In genomic region chr5:148812016-148812415, GRCm38 (mm10) we compare ENCODE assay signal across 9 mouse cellular contexts.
DNase-seq lines count a peak whose midpoint lies in the region; ATAC-seq and TF ChIP-seq lines count a peak whose summit lies in the region.
"Had no signal": no experiment of that assay in that cellular context is flagged by ENCODE, and none has a peak within 500 bp of the region (broad histone marks: within the 10 kb centered on the region; RNA-seq: fewer than 3 reads in every experiment).

No protein-coding gene starts in this region.

- H3K27ac ChIP-seq in heart, adult 2 months: no peak overlapping the region
- H3K27ac ChIP-seq: limb, embryonic 15.5 days had no signal

- TF ChIP-seq POLR2A in heart, adult 2 months (IDR thresholded peaks at IDR 0.05; ENCODE audit: insufficient read depth, low read depth, low read length): no peak

- H3K36me3 ChIP-seq in heart, adult 2 months (ENCODE audit: control insufficient read depth, insufficient read depth, low read length): no peaks in the 10 kb centered on the region
- H3K36me3 ChIP-seq: limb, embryonic 15.5 days had no signal

- intact Hi-C loops in heart, adult 2 months (cut with DNase I): loop anchor here (1.0 to 10.0 kb wide), 4 partner anchors 19 to 713 kb away; partner anchors contain the start of gene Wdr95

- WGBS in heart, adult 2 months: 17% methylated on average over 13 of the region's 13 CpGs

- H3K9ac ChIP-seq in heart, adult 2 months (ENCODE audit: low read depth, low read length): no peak overlapping the region
- H3K9ac ChIP-seq: limb, embryonic 15.5 days had no signal

- peak; percentile 94 for TF ChIP-seq CTCF in heart, adult 2 months (IDR thresholded peaks at IDR 0.05)

- ATAC-seq in common myeloid progenitor, adult 5-6 weeks (replicated peaks; ENCODE audit: low read depth, poor library complexity, severe bottlenecking): peak; percentile 69

- TF ChIP-seq EP300 in heart, adult 2 months (IDR thresholded peaks at IDR 0.05; ENCODE audit: insufficient read depth, low read depth, low read length): no peak

- peaks cover 3% of the 10 kb centered on the region for H3K4me1 ChIP-seq in heart, adult 2 months (ENCODE audit: control insufficient read depth, insufficient read depth, low read length)

- H3K79me2 ChIP-seq in heart, adult 2 months (replicated peaks; ENCODE audit: control insufficient read depth, insufficient read depth, low read length): no peaks in the 10 kb centered on the region

- H3K4me3 ChIP-seq in heart, adult 2 months: no peak overlapping the region
- H3K4me3 ChIP-seq: limb, embryonic 15.5 days had no signal

- peak; percentile 49 to 64 for DNase-seq in heart, adult 2 months
- DNase-seq in heart, adult 11 months: no peak
- peak; percentile 93 for DNase-seq in ZHBTc4 (ENCODE audit: low read depth, low spot score)
- peak; percentile 82 for DNase-seq in heart, postnatal 4 days
- DNase-seq in layer of hippocampus, adult 9-10 months (ENCODE audit: low spot score): peak; percentile 22
- peak; percentile 84 for DNase-seq in lung, postnatal 14 days
- DNase-seq in spleen, adult 12 weeks (ENCODE audit: low spot score): peak; percentile 58

- no peaks in the 10 kb centered on the region for H3K27me3 ChIP-seq in heart, adult 2 months (ENCODE audit: control insufficient read depth, insufficient read depth, low read length)
